Mouse (Mus musculus) midbrain, embryonic 11.5 days (tissue): ENCODE data around the gene Olfr710. TPM values are rescaled to one million over a fixed set of nuclear protein-coding genes. Genes with fewer than 3 reads are reported as not detected.
"Not testable (repeated sequence)": the region's sequence is repeated elsewhere in the genome, so short reads cannot be mapped to it uniquely, and the experiment has no call there.

Experiments used
- ATAC-seq: fragments of 200-750 bp; cut with Nextera tagmentation; 2 replicates; pipeline ENCODE4 v1.8.0; 2017; ENCODE audit warnings: moderate TSS enrichment, moderate library complexity; ENCODE audit not compliant: low FRiP score
- DNase-seq: peaks from one replicate; pipeline ENCODE4 v3.0.0; 2015; ENCODE audit warnings: low spot score; ENCODE audit errors: missing footprints
- H3K27ac ChIP-seq: fragments of 300-500 bp; sonication (generic); 2 replicates; pipeline ENCODE4 v1.5.1; 2014; ENCODE audit warnings: low read depth, low read length
- H3K27me3 ChIP-seq: fragments of 300-500 bp; sonication (generic); 2 replicates; pipeline ENCODE4 v1.6.1; 2014; ENCODE audit warnings: mild to moderate bottlenecking, low read length, moderate library complexity, mixed read lengths; ENCODE audit not compliant: control insufficient read depth, insufficient read depth
- H3K36me3 ChIP-seq: fragments of 300-500 bp; sonication (generic); 2 replicates; pipeline ENCODE4 v1.6.1; 2014; ENCODE audit warnings: mild to moderate bottlenecking, low read length, moderate library complexity, mixed read lengths; ENCODE audit not compliant: control insufficient read depth, insufficient read depth
- H3K4me1 ChIP-seq: fragments of 300-500 bp; sonication (generic); 2 replicates; pipeline ENCODE4 v1.6.1; 2014; ENCODE audit warnings: low read length; ENCODE audit not compliant: control insufficient read depth, insufficient read depth
- H3K4me2 ChIP-seq: fragments of 300-500 bp; sonication (generic); 2 replicates; pipeline ENCODE4 v1.6.1; 2014; ENCODE audit warnings: mild to moderate bottlenecking, moderate library complexity
- H3K4me3 ChIP-seq: fragments of 300-500 bp; sonication (generic); 2 replicates; pipeline ENCODE4 v1.5.1; 2014; ENCODE audit warnings: low read depth, low read length
- H3K9ac ChIP-seq: fragments of 300-500 bp; sonication (generic); 2 replicates; pipeline ENCODE4 v1.6.1; 2014; ENCODE audit warnings: low read length
- H3K9me3 ChIP-seq: fragments of 300-500 bp; sonication (generic); 2 replicates; pipeline ENCODE4 v1.6.1; 2016; ENCODE audit warnings: low read length; ENCODE audit not compliant: control insufficient read depth
- WGBS: fragments of 180-500 bp; shearing (Covaris S2); extraction: QIAGEN DNeasy Blood & Tissue Kit; methylation state at CpG from one replicate; pipeline ENCODE4 v1.1.7; 2014; 5-methylcytosine and 5-hydroxymethylcytosine counted together
- polyA plus RNA-seq: library from polyadenylated mRNA; unstranded; fragments of >200 nt; fragmentation: Nextera tagmentation; extraction: Ambion mirVana; gene quantifications from 2 replicates; pipeline ENCODE4 v1.2.1, GENCODE M21; 2014

The Olfr710 gene
- polyA plus RNA-seq, result not detected in 2 replicates

DNA sequence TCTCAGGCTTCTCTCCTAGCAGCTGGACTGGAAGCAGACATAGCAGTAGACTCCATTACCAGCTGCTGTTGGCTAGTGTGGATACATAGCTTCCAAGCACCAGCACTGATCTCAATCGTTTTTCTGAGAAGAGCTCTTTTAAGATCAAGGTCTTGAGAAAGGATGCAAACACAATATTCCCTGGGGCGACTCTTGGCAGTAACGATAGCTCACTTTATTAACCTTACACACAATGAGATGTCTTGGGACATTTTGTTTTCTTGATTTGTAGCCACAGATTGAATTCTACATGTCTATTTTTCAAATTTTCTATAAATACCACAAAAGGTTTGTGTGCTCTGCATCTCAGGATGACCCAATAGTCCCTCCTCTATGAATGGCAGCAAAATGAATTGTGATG lies at the start of gene Olfr710:
Gene Olfr710, minus strand, starts transcription at position 101 of the 400 bp plus-strand sequence.
- no peak within 1 kb of the TSS for H3K27ac ChIP-seq
- DNase-seq (no peak), ATAC-seq (no peak)
- H3K9me3 ChIP-seq, result no peaks in the 10 kb centered on the region
- 71% methylated on average over 3 of the region's 3 CpGs for WGBS
- H3K36me3 ChIP-seq, result no peaks in the 10 kb centered on the region
- no peak within 1 kb of the TSS for H3K4me2 ChIP-seq
- no peaks in the 10 kb centered on the region for H3K27me3 ChIP-seq
- no peaks in the 10 kb centered on the region for H3K4me1 ChIP-seq
- H3K9ac ChIP-seq, result no peak within 1 kb of the TSS
- H3K4me3 ChIP-seq, result no peak within 1 kb of the TSS

- WGBS, result 83% methylated on average over 3 of the region's 3 CpGs
These were observed 37.1 kb upstream of the Olfr710 start for GRCm38 (mm10) chr7:106985236-106985635.

DNA sequence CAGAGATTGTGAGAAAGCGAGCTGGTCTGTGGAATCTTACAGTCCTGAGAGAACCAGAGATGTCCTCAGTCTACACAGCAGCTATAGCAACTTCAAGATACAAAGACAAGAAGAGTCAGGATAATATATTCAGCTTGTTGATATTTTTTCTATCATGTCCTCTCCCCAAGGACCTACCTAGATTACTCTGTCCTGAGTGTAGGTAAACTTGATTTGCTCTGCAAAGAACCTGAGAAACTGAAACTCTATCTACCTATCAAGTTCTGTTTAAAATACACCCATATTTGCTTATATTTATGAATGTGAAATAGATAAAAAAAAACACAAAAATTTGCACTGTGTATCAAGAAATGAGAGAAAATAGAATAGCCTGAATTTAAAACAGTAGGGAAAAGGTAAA lies 27.2 kb upstream of the Olfr710 start, which contains the start of gene Olfr711:
Gene Olfr711, minus strand, starts transcription at position 101 of the 400 bp plus-strand sequence.
- Histone ChIP-seq H3K4me2 (no peak within 1 kb of the TSS), H3K4me3 (no peak within 1 kb of the TSS), H3K27me3 (no peaks in the 10 kb centered on the region), H3K9me3 (no peaks in the 10 kb centered on the region), H3K9ac (no peak within 1 kb of the TSS), H3K27ac (no peak within 1 kb of the TSS), H3K4me1 (no peaks in the 10 kb centered on the region), H3K36me3 (no peaks in the 10 kb centered on the region)
- no peak for ATAC-seq
- 60% methylated on average over 1 of the region's 1 CpGs for WGBS
- no peak for DNase-seq

More at GRCm38 (mm10) chr7:106985236-106985635, 37.1 kb upstream of the Olfr710 start:
- no peak for ATAC-seq
- no peaks in the 10 kb centered on the region for H3K9me3 ChIP-seq
- H3K4me1 ChIP-seq, result no peaks in the 10 kb centered on the region
- H3K36me3 ChIP-seq, result no peaks in the 10 kb centered on the region
- no peak overlapping the region for H3K4me3 ChIP-seq
- no peak overlapping the region for H3K4me2 ChIP-seq
- no peaks in the 10 kb centered on the region for H3K27me3 ChIP-seq
- no peak overlapping the region for H3K9ac ChIP-seq
- no peak overlapping the region for H3K27ac ChIP-seq
- no peak for DNase-seq

DNA sequence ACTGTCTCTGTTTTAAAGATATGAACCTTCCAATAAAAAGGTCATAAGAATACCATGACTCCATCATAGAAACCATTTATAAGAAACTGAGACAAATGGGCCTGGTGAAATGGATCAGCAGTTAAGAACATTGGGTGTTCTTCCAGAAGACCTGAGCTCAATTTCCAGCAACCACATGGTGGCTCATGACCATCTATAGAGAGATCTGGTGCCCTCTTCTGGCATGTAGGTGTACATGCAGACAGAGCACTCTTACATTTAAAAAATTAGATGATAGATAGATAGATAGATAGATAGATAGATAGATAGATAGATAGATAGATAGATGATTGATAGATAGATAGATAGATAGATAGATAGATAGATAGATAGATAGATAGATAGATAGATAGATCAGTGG lies 19.4 kb upstream of the Olfr710 start:
- not testable (repeated sequence) for DNase-seq, H3K27me3 ChIP-seq, H3K27ac ChIP-seq, ATAC-seq, H3K36me3 ChIP-seq, H3K4me3 ChIP-seq, H3K9me3 ChIP-seq, H3K9ac ChIP-seq, H3K4me2 ChIP-seq, H3K4me1 ChIP-seq

GRCm38 (mm10) chr7:106963837-106964236 lies 15.7 kb upstream of the Olfr710 start, which contains the start of gene Olfr6:
Gene Olfr6 (minus strand): TSS chr7:106963937.
- no peak within 1 kb of the TSS for H3K4me3 ChIP-seq
- H3K27ac ChIP-seq, result no peak within 1 kb of the TSS
- WGBS, result 89% methylated on average over 1 of the region's 1 CpGs

DNA sequence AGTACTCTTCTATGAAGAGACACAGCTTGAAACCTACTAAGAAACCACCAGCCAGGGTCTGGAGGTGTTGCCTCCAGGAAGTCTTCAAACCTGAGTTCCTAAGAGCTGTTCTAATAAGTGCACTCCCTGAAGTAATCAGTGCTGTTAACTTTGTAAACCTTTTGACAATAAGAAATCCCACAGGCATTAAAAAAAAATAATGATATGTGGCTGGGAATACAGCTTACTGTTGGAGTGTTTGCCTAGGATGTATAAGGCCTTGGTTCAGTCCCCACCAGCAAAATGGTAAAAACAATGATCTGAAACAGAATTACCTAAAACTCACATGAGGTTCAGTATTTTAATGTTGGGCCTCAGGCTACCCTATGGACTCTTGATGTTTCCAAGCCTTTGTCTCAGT lies 16.0 kb downstream of the Olfr710 start, which contains the start of gene Olfr709-ps1:
Gene Olfr709-ps1, minus strand, starts transcription at position 101 of the 400 bp plus-strand sequence.
- H3K4me1 ChIP-seq, result no peaks in the 10 kb centered on the region
- no peak within 1 kb of the TSS for H3K4me3 ChIP-seq
- no peaks in the 10 kb centered on the region for H3K9me3 ChIP-seq
- H3K9ac ChIP-seq, result no peak within 1 kb of the TSS
- no peak within 1 kb of the TSS for H3K27ac ChIP-seq
- H3K36me3 ChIP-seq, result no peaks in the 10 kb centered on the region
- DNase-seq, result no peak
- ATAC-seq, result no peak
- no peak within 1 kb of the TSS for H3K4me2 ChIP-seq
- H3K27me3 ChIP-seq, result no peaks in the 10 kb centered on the region

More at GRCm38 (mm10) chr7:106963837-106964236, 15.7 kb upstream of the Olfr710 start, which contains the start of gene Olfr6:
- Histone ChIP-seq H3K27me3 (no peaks in the 10 kb centered on the region), H3K36me3 (no peaks in the 10 kb centered on the region), H3K4me1 (no peaks in the 10 kb centered on the region), H3K4me2 (no peak within 1 kb of the TSS), H3K9ac (no peak within 1 kb of the TSS), H3K9me3 (no peaks in the 10 kb centered on the region)
- no peak for ATAC-seq
- no peak for DNase-seq

DNA sequence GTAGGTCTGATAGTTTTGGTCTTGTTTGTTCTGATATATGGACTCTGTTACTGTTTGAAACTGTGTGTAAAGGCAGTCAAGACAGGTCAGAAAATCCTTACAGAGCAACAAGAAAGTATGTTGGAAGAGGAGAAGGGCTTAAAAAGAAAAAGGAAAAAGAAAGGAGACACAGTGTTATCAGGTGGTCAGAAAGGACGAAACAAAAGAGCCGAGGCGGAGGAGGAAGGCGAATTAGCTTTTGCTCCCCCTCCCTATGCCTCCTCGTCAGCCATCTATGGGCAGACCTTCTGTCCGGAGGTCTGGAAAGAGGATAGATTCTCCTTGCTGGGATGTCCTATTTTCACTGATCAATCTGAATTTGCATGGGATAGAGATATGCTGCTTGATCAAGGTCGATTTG lies 27.2 kb downstream of the Olfr710 start:
- not testable (repeated sequence) for ATAC-seq, H3K27ac ChIP-seq, DNase-seq, H3K9ac ChIP-seq, H3K9me3 ChIP-seq, H3K4me1 ChIP-seq, H3K4me3 ChIP-seq, H3K27me3 ChIP-seq, H3K4me2 ChIP-seq, H3K36me3 ChIP-seq
- WGBS, result 93% methylated on average over 2 of the region's 7 CpGs

- H3K4me1 ChIP-seq, result no peaks in the 10 kb centered on the region
- ATAC-seq, result no peak
- H3K9me3 ChIP-seq, result no peaks in the 10 kb centered on the region
- DNase-seq, result no peak
- no peak within 1 kb of the TSS for H3K4me3 ChIP-seq
- no peak within 1 kb of the TSS for H3K4me2 ChIP-seq
- H3K36me3 ChIP-seq, result no peaks in the 10 kb centered on the region
- H3K27ac ChIP-seq, result no peak within 1 kb of the TSS
- no peak within 1 kb of the TSS for H3K9ac ChIP-seq
- WGBS, result 67% methylated on average over 2 of the region's 2 CpGs
- H3K27me3 ChIP-seq, result no peaks in the 10 kb centered on the region
These were observed 40.4 kb downstream of the Olfr710 start, which contains the start of gene Olfr1532-ps1 for GRCm38 (mm10) chr7:106907676-106908075. Gene Olfr1532-ps1 (plus strand): TSS chr7:106908001.

GRCm38 (mm10) chr7:106901141-106901540 lies 47.0 kb downstream of the Olfr710 start, which contains the start of gene Olfr707:
Gene Olfr707 (minus strand): TSS chr7:106901241.
- ATAC-seq, H3K4me3 ChIP-seq, H3K4me1 ChIP-seq, H3K9ac ChIP-seq, H3K27me3 ChIP-seq, H3K9me3 ChIP-seq, H3K27ac ChIP-seq, H3K36me3 ChIP-seq, DNase-seq, H3K4me2 ChIP-seq: not testable (repeated sequence)
- WGBS, result 82% methylated on average over 3 of the region's 3 CpGs
